Mouse (Mus musculus) neural tube, embryonic 11.5 days (tissue): Measurements from ENCODE around the gene Bcl3. TPM values are rescaled to one million over a fixed set of nuclear protein-coding genes. Genes with fewer than 3 reads are reported as not detected.

Source experiments
- ATAC-seq: fragments of 200-750 bp; cut with Nextera tagmentation; 2 replicates; pipeline ENCODE4 v1.8.0; 2017; ENCODE audit warnings: moderate number of reproducible peaks, mild to moderate bottlenecking, moderate TSS enrichment, moderate library complexity; ENCODE audit not compliant: insufficient read depth, low FRiP score, low TSS enrichment
- DNase-seq: peaks from one replicate; pipeline ENCODE4 v3.0.0-alpha.2; 2015; ENCODE audit warnings: low spot score
- H3K27ac ChIP-seq: fragments of 300-500 bp; sonication (generic); 2 replicates; pipeline ENCODE4 v1.5.1; 2014; ENCODE audit warnings: low read depth, mild to moderate bottlenecking, low read length
- H3K27me3 ChIP-seq: fragments of 300-500 bp; sonication (generic); 2 replicates; pipeline ENCODE4 v1.6.1; 2014; ENCODE audit warnings: mild to moderate bottlenecking, low read length, mixed read lengths; ENCODE audit not compliant: control insufficient read depth, insufficient read depth
- H3K36me3 ChIP-seq: fragments of 300-500 bp; sonication (generic); 2 replicates; pipeline ENCODE4 v1.6.1; 2014; ENCODE audit warnings: mild to moderate bottlenecking, low read length, moderate library complexity, mixed read lengths; ENCODE audit not compliant: control insufficient read depth, insufficient read depth
- H3K4me1 ChIP-seq: fragments of 300-500 bp; sonication (generic); 2 replicates; pipeline ENCODE4 v1.6.1; 2014; ENCODE audit warnings: low read length, mixed read lengths; ENCODE audit not compliant: control insufficient read depth, insufficient read depth
- H3K4me2 ChIP-seq: fragments of 300-500 bp; sonication (generic); 2 replicates; pipeline ENCODE4 v1.6.1; 2014; ENCODE audit warnings: low read depth, mild to moderate bottlenecking, moderate library complexity
- H3K4me3 ChIP-seq: fragments of 300-500 bp; sonication (generic); 2 replicates; pipeline ENCODE4 v1.5.1; 2014; ENCODE audit warnings: low read depth, low read length
- H3K9ac ChIP-seq: fragments of 300-500 bp; sonication (generic); 2 replicates; pipeline ENCODE4 v1.6.1; 2014; ENCODE audit warnings: mild to moderate bottlenecking, low read length
- H3K9me3 ChIP-seq: fragments of 300-500 bp; sonication (generic); 2 replicates; pipeline ENCODE4 v1.6.1; 2016; ENCODE audit warnings: low read length; ENCODE audit not compliant: control insufficient read depth
- WGBS: fragments of 180-500 bp; shearing (Covaris S2); extraction: QIAGEN DNeasy Blood & Tissue Kit; methylation state at CpG from one replicate; pipeline ENCODE4 v1.1.7; 2014; 5-methylcytosine and 5-hydroxymethylcytosine counted together
- polyA plus RNA-seq: library from polyadenylated mRNA; unstranded; fragments of >200 nt; fragmentation: Nextera tagmentation; extraction: Ambion mirVana; gene quantifications from 2 replicates; pipeline ENCODE4 v1.2.1, GENCODE M21; 2014

Bcl3 gene
- polyA plus RNA-seq, 1 experiment from 2014 or later, result 1.2 TPM

GRCm38 (mm10) chr7:19824182-19824973 lies 1.8 kb upstream of the Bcl3 start:
- H3K9ac ChIP-seq, result no peak overlapping the region
- H3K4me2 ChIP-seq, result peak overlapping the region; percentile 16; the same call in 1 of the 2 replicates
- no peak overlapping the region for H3K4me3 ChIP-seq
- no peak overlapping the region for H3K27ac ChIP-seq
- WGBS, result 23% methylated on average over 26 of the region's 26 CpGs
- ATAC-seq (peak; percentile 68), DNase-seq (peak; percentile 83)
- peaks cover 5% of the 10 kb centered on the region; the same call in 1 of the 2 replicates for H3K4me1 ChIP-seq
- H3K27me3 ChIP-seq, result peaks cover 32% of the 10 kb centered on the region
- peaks cover 4% of the 10 kb centered on the region; the same call in 1 of the 2 replicates for H3K9me3 ChIP-seq
- H3K36me3 ChIP-seq, result no peaks in the 10 kb centered on the region

GRCm38 (mm10) chr7:19823256-19824181 lies 949 bp upstream of the Bcl3 start:
- H3K27me3 ChIP-seq, result peaks cover 32% of the 10 kb centered on the region
- ATAC-seq (no peak), DNase-seq (no peak)
- H3K36me3 ChIP-seq, result no peaks in the 10 kb centered on the region
- 23% methylated on average over 16 of the region's 16 CpGs for WGBS
- H3K4me3 ChIP-seq, result no peak overlapping the region
- H3K4me2 ChIP-seq, result peak overlapping the region; percentile 16; the same call in 1 of the 2 replicates
- no peak overlapping the region for H3K9ac ChIP-seq
- peaks cover 5% of the 10 kb centered on the region; the same call in 1 of the 2 replicates for H3K4me1 ChIP-seq
- peaks cover 4% of the 10 kb centered on the region; the same call in 1 of the 2 replicates for H3K9me3 ChIP-seq
- H3K27ac ChIP-seq, result no peak overlapping the region

DNA sequence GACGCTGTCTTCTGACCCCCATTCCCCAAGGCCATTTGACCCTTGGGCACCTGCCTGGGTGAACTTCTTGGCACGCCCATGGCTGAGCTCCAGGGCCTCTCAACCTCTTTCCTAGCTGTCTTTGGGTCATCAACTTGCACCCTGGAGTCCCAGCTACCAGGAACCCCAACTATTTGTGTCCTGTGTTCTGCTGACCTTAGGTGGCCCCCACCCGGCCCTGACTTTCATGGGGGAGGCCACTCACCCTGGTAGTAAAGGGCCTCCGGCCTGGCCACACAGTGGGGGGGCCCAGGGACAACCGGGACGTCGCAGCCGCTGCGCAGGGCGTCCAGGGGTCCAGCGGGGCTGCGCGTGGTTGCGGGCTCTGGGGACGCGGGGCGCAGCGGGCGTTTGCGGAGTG lies 377 bp downstream of the Bcl3 start:
- Histone ChIP-seq H3K4me1 (peaks cover 10% of the 10 kb centered on the region; the same call in 1 of the 2 replicates), H3K27ac (no peak overlapping the region), H3K4me3 (peak overlapping the region; percentile 24), H3K36me3 (no peaks in the 10 kb centered on the region), H3K4me2 (peak overlapping the region; percentile 54), H3K9ac (peak overlapping the region; percentile 44), H3K27me3 (peaks cover 36% of the 10 kb centered on the region), H3K9me3 (peaks cover 4% of the 10 kb centered on the region; the same call in 1 of the 2 replicates)
- DNase-seq (no peak), ATAC-seq (no peak)
- WGBS, result 4% methylated on average over 20 of the region's 20 CpGs

- Histone ChIP-seq H3K36me3 (no peaks in the 10 kb centered on the region), H3K4me3 (no peak overlapping the region), H3K4me1 (peaks cover 12% of the 10 kb centered on the region; the same call in 1 of the 2 replicates), H3K9ac (no peak overlapping the region), H3K9me3 (peaks cover 4% of the 10 kb centered on the region; the same call in 1 of the 2 replicates), H3K27me3 (peaks cover 40% of the 10 kb centered on the region), H3K4me2 (no peak overlapping the region), H3K27ac (no peak overlapping the region)
- ATAC-seq (no peak), DNase-seq (no peak)
- WGBS, result 56% methylated on average over 7 of the region's 7 CpGs
Measured at GRCm38 (mm10) chr7:19821633-19822032, 937 bp downstream of the Bcl3 start.

- H3K36me3 ChIP-seq, result no peaks in the 10 kb centered on the region
- DNase-seq (no peak), ATAC-seq (no peak)
- H3K27ac ChIP-seq, result no peak overlapping the region
- H3K4me3 ChIP-seq, result no peak overlapping the region
- H3K4me1 ChIP-seq, result peaks cover 12% of the 10 kb centered on the region; the same call in 1 of the 2 replicates
- H3K4me2 ChIP-seq, result no peak overlapping the region
- peaks cover 4% of the 10 kb centered on the region; the same call in 1 of the 2 replicates for H3K9me3 ChIP-seq
- peaks cover 43% of the 10 kb centered on the region for H3K27me3 ChIP-seq
- H3K9ac ChIP-seq, result no peak overlapping the region
- 72% methylated on average over 3 of the region's 3 CpGs for WGBS
Measured at GRCm38 (mm10) chr7:19820347-19821048, 2.1 kb downstream of the Bcl3 start.

- Histone ChIP-seq H3K4me3 (no peak overlapping the region), H3K27me3 (peaks cover 43% of the 10 kb centered on the region), H3K4me2 (no peak overlapping the region), H3K27ac (no peak overlapping the region), H3K9me3 (peaks cover 4% of the 10 kb centered on the region; the same call in 1 of the 2 replicates), H3K4me1 (peaks cover 10% of the 10 kb centered on the region; the same call in 1 of the 2 replicates), H3K36me3 (no peaks in the 10 kb centered on the region), H3K9ac (no peak overlapping the region)
- ATAC-seq, result no peak
- WGBS, result 84% methylated on average over 7 of the region's 7 CpGs
- no peak for DNase-seq
Measured at GRCm38 (mm10) chr7:19818875-19819274, 3.7 kb downstream of the Bcl3 start.

GRCm38 (mm10) chr7:19818440-19818839 lies 4.1 kb downstream of the Bcl3 start:
- Histone ChIP-seq H3K4me3 (no peak overlapping the region), H3K4me1 (peaks cover 10% of the 10 kb centered on the region; the same call in 1 of the 2 replicates), H3K9me3 (peaks cover 4% of the 10 kb centered on the region; the same call in 1 of the 2 replicates), H3K4me2 (no peak overlapping the region), H3K9ac (no peak overlapping the region), H3K27me3 (peaks cover 38% of the 10 kb centered on the region), H3K36me3 (no peaks in the 10 kb centered on the region), H3K27ac (no peak overlapping the region)
- ATAC-seq (no peak), DNase-seq (no peak)
- 73% methylated on average over 5 of the region's 5 CpGs for WGBS
